Mouse (Mus musculus) myocyte (in vitro differentiated cells): Measurements from ENCODE around the gene Vamp9. TPM values are rescaled to one million over a fixed set of nuclear protein-coding genes. Genes with fewer than 3 reads are reported as not detected.

Source experiments
- H3K27me3 ChIP-seq: one replicate; pipeline ENCODE4 v1.6.1; 2011; ENCODE audit not compliant: control insufficient read depth, insufficient read depth, insufficient read length
- H3K36me3 ChIP-seq: one replicate; pipeline ENCODE4 v1.6.1; 2011; ENCODE audit not compliant: control insufficient read depth, insufficient read depth
- H3K4me2 ChIP-seq: one replicate; pipeline ENCODE4 v1.6.1; 2011; ENCODE audit warnings: low read depth, control low read depth
- H3K4me3 ChIP-seq: one replicate; pipeline ENCODE4 v1.5.1; 2011; ENCODE audit warnings: mild to moderate bottlenecking, control low read depth, moderate library complexity
- H3K79me2 ChIP-seq: one replicate; pipeline ENCODE4 v1.6.1; 2011; ENCODE audit not compliant: control insufficient read depth, insufficient read depth
- H3ac ChIP-seq: one replicate; pipeline ENCODE4 v1.6.1; 2011; ENCODE audit not compliant: control insufficient read depth, insufficient read length
- CEBPB ChIP-seq: IDR thresholded peaks from 2 replicates; pipeline ENCODE4 v1.6.1; 2011; ENCODE audit warnings: mild to moderate bottlenecking, moderate library complexity; ENCODE audit not compliant: poor library complexity, insufficient read depth, severe bottlenecking
- E2F4 ChIP-seq: IDR thresholded peaks from one replicate; pipeline ENCODE4 v1.6.1; 2011; ENCODE audit warnings: mild to moderate bottlenecking, control low read depth, moderate library complexity; ENCODE audit not compliant: insufficient read depth
- MAX ChIP-seq: IDR thresholded peaks from one replicate; pipeline ENCODE4 v1.6.1; 2011; ENCODE audit warnings: low read depth, mild to moderate bottlenecking, control low read depth
- MYOD1 ChIP-seq, 3 experiments: IDR thresholded peaks; one replicate each; pipeline ENCODE4 v1.6.1; 2011; ENCODE audit warnings: control low read depth in 2 of 3, low read depth in 2 of 3, mild to moderate bottlenecking in 2 of 3, moderate library complexity in 1 of 3; ENCODE audit not compliant: insufficient read length in 2 of 3, control insufficient read depth in 1 of 3
- MYOG ChIP-seq, 3 experiments: IDR thresholded peaks; one replicate each; pipeline ENCODE4 v1.6.1; 2011; ENCODE audit warnings: control low read depth in 2 of 3, low read depth in 2 of 3, mild to moderate bottlenecking in 2 of 3; ENCODE audit not compliant: insufficient read length in 2 of 3, control insufficient read depth in 1 of 3, insufficient read depth in 1 of 3
- POLR2A ChIP-seq: IDR thresholded peaks from one replicate; pipeline ENCODE4 v1.6.1; 2011; ENCODE audit warnings: low read depth, mild to moderate bottlenecking, control low read depth, moderate library complexity; ENCODE audit not compliant: insufficient read length
- POLR2AphosphoS2 ChIP-seq: IDR thresholded peaks from one replicate; pipeline ENCODE4 v1.6.1; 2011; ENCODE audit warnings: low read depth, control low read depth; ENCODE audit not compliant: insufficient read length
- REST ChIP-seq: IDR thresholded peaks from one replicate; pipeline ENCODE4 v1.6.1; 2011; ENCODE audit warnings: mild to moderate bottlenecking, control low read depth, moderate library complexity; ENCODE audit not compliant: insufficient read depth, insufficient read length
- SRF ChIP-seq: IDR thresholded peaks from one replicate; pipeline ENCODE4 v1.6.1; 2011; ENCODE audit warnings: low read depth; ENCODE audit not compliant: control insufficient read depth, insufficient read length
- TCF12 ChIP-seq: IDR thresholded peaks from one replicate; pipeline ENCODE4 v1.6.1; 2011; ENCODE audit warnings: mild to moderate bottlenecking, control low read depth; ENCODE audit not compliant: poor library complexity, insufficient read depth, severe bottlenecking
- TCF3 ChIP-seq: IDR thresholded peaks from one replicate; pipeline ENCODE4 v1.6.1; 2011; ENCODE audit warnings: low read depth, control low read depth; ENCODE audit not compliant: insufficient read length
- USF1 ChIP-seq: IDR thresholded peaks from one replicate; pipeline ENCODE4 v1.6.1; 2011; ENCODE audit warnings: low read depth, mild to moderate bottlenecking, control low read depth, moderate library complexity
- polyA plus RNA-seq: library from polyadenylated mRNA; unstranded; fragments of >200 nt; fragmentation: generic; extraction: Trizol; gene quantifications from one replicate; pipeline ENCODE4 v1.2.1, GENCODE M21; 2012; ENCODE audit warnings: missing spikeins

Vamp9 gene
- polyA plus RNA-seq, 1 experiment, result not detected

- Histone ChIP-seq H3K4me3 (no peak overlapping the region), H3K36me3 (no peaks in the 10 kb centered on the region), H3K27me3 (no peaks in the 10 kb centered on the region), H3ac (no peak overlapping the region), H3K4me2 (no peak overlapping the region), H3K79me2 (no peaks in the 10 kb centered on the region)
- TF ChIP-seq USF1, result no peak
Measured at GRCm38 (mm10) chr5:100000048-100000447, 94.0 kb downstream of the Vamp9 start.

- Histone ChIP-seq H3K4me3 (no peak overlapping the region), H3K79me2 (no peaks in the 10 kb centered on the region), H3K27me3 (no peaks in the 10 kb centered on the region), H3K36me3 (no peaks in the 10 kb centered on the region), H3ac (no peak overlapping the region), H3K4me2 (no peak overlapping the region)
- no peak for TF ChIP-seq MYOG (IDR thresholded peaks at IDR 0.05; ENCODE audit: control insufficient read depth in 1 of 3, insufficient read depth in 1 of 3, insufficient read length in 2 of 3, low read depth in 2 of 3)
- TF ChIP-seq POLR2A, result no peak
- TF ChIP-seq TCF12, result no peak
- TF ChIP-seq CEBPB, result no peak
- no peak for TF ChIP-seq TCF3
- no peak for TF ChIP-seq MAX
- TF ChIP-seq E2F4, result no peak
- TF ChIP-seq POLR2AphosphoS2, result no peak
- TF ChIP-seq USF1, result no peak
- no peak for TF ChIP-seq REST
- no peak for TF ChIP-seq MYOD1 (IDR thresholded peaks at IDR 0.05; ENCODE audit: control insufficient read depth in 1 of 3, insufficient read length in 2 of 3, low read depth in 2 of 3)
- no peak for TF ChIP-seq SRF
Measured at GRCm38 (mm10) chr5:100000500-100000899, 94.4 kb downstream of the Vamp9 start.

Other genes with a start within 250 kb of the Vamp9 start
- gene Rasgef1b, start 177.2 kb upstream of the Vamp9 start, polyA plus RNA-seq, result 0.26 TPM
- 86.4 TPM for gene Hnrnpd, start 72.7 kb downstream of the Vamp9 start, polyA plus RNA-seq
- gene 4930524J08Rik, start 72.8 kb downstream of the Vamp9 start, polyA plus RNA-seq, result 2.1 TPM
- 45.4 TPM for gene Hnrnpdl, start 133.4 kb downstream of the Vamp9 start, polyA plus RNA-seq
- gene Enoph1, start 133.7 kb downstream of the Vamp9 start, polyA plus RNA-seq, result 8.2 TPM